Mouse (Mus musculus): ENCODE results near the gene Pcnx3.

- no peak; the same call in 1 of the 2 replicates for TF ChIP-seq CTCF (IDR thresholded peaks at IDR 0.05; ENCODE audit: low read depth, low read length)
- no peak for TF ChIP-seq POLR2A (IDR thresholded peaks at IDR 0.05; ENCODE audit: borderline replicate concordance, low read depth, low read length)
These were observed 37.2 kb upstream of the Pcnx3 start, which contains the start of gene Ehbp1l1 for GRCm38 (mm10) chr19:5725767-5726515.

Measured in bone marrow macrophage, adult 2 months (primary cell).